Mouse (Mus musculus): Measurements from ENCODE around the gene Wnk2.

Gene Wnk2

DNA sequence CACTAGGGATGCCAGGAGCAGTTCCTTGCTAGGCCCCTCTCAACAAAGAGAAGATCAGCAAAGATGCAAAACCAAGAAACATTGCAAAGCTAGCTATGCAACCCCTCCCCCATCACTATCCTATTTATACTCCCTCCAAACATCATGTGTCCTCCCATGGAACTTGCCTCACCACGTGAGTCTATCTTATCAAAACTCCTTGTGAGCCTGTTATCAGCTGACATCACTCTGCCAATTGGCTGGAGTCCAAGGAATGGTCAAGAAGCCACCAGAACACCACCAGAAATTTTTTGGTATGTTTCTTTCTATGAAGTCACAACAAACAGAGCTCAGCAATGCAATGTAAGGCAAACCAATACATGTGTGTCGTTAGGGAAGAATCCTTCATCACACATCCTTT, 116.8 kb downstream of the Wnk2 start:
- DNase-seq = no peak

DNA sequence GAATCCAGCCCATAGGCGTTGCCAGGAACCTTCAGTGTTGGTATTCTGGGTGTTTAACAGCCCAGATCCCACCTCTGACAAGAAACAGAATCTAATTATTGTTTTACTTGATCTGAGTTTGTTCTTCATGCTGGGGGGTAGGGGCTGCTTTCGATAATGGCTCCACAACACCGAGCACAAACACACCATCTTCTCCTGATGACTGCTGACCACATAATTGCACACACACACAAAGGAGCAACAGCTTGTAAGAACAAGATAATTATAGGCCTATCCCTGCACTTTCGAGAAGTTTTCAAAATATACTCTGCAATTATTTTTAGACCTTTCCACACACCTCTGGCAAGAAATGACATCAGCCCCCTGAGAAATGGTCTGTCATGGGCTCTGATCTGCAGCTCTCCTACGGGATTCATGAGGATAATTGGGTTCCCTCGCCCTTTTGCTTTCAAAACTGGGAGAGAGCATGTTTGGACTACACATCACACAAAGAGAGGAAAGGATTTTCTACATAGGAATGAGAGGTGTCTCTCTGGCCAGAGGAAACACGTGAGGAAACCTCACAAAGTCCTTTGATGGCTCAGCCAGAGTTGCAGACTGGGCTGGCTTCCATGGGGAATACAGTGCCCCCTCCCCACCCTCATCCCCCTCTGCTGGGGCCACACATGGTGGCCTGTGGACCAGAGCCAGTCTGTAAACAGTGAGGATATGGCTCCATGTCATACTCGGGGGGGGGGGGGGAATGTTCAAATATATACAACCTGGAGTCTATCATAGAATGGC, 118.9 kb downstream of the Wnk2 start:
- no peak for DNase-seq

DNA sequence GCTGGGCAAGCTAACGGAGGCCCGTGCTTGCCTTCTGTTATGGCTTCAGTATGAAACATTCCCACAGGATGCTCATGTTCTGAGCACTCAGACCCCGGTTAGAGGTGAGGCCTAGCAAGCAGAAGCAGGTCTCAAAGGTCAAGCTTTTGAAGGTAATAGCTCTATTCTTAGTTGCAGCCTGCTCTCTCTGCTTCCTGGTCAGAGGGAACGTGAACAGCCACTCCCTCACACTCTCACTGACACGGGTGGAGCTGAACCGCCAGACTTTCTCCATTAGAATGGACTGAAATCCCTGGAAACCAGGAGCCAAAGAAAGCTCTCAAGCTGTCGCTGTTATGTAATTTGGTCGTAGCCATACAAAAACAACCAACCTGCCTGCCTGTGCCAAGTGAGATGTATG, 120.8 kb downstream of the Wnk2 start:
- no peak for DNase-seq

DNA sequence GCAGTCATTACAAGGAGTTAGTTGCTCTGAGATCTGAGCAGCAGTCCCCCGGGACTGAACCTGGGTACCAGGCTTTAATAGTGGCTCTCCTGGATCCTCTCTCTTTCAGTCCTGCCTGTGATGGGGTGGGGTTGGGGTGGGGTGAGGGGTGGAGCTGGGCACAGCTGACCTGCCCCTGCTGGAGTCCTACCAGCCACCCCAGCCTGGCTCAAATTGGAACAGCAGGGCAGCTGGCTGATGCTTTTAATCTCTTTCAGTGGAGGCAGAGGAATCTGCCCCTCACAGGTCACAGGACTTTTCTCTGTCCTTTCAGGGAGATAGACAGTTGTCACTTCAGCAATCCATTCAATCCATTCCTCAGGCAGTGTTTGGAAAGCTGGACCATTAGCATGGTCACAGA, 122.3 kb downstream of the Wnk2 start:
- DNase-seq = no peak

DNA sequence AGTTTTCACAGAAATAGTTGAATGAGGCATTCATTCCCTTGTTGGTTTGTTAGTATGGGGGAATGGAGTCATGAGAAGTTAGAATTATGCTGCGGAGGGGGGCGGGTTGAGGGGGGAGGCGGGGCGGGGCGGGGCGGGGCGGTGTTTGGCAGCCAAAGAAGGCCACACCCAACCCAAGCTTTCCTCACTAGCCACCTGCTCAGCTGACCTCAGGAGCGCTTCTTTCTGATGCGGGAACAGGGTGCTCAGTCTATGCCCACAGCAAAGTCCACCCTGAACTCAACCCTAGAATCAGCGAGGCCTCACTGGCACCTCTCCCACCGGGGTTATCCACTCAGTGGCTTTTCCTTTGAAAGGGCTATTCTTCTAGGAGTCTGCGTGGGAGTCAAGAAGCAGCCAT, 123.1 kb downstream of the Wnk2 start:
- DNase-seq = no peak

DNA sequence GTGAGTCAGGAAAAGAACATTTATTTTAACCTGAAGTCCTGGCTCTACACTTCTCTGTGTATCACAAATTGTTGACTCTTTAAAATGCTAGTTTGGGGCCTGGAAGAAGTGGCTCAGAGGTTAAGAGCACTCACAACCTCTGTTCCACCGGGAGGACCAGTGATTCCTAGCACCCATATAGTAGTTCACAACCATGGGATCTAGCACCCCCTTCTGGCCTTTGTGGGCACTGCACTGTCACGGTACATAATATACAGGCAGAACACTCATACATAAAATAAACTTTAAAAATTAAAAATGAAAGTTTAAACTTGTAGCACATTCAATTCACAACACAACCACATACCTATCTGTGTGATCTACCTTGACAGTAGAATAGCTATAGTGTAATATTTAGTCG, 126.1 kb downstream of the Wnk2 start:
- DNase-seq = peak; percentile 78

DNA sequence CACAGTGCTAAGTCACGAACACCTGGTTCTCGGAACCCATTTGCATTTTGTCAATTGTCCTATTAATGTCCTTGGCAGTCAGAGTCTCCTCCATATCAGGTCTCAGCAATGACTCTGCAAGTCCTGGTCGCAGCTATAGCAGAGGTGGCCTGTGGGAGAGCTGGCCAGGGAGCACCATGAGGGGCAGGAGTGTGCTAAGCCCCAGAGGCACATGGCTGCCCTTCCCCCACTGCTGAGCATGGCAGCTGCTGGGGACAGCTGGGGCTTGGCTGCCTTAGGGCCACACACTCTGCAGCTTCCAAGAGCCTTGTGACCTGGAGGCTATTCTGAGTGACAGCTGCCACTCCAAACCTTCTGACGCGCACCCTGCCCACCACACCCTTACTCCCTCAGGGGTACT, 127.7 kb downstream of the Wnk2 start:
- DNase-seq = no peak

DNA sequence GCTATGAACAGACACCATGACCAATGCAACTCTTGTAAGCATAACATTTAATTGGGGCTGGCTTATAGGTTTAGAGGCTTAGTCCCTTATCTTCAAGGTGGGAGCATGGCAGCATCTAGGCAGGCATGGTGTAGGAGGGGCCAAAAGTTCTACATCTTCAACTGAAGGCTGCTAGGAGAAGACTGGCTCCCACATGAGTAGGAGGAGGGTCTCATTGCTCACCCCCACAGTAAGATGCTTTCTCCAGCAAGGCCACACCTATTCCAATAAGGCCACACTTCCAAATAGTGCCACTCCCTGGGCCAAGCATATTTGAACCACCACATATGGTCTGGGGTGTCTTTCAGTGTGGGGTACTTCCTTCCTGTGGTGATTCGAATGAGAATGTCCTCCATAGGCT, 130.4 kb downstream of the Wnk2 start:
- DNase-seq = no peak

DNA sequence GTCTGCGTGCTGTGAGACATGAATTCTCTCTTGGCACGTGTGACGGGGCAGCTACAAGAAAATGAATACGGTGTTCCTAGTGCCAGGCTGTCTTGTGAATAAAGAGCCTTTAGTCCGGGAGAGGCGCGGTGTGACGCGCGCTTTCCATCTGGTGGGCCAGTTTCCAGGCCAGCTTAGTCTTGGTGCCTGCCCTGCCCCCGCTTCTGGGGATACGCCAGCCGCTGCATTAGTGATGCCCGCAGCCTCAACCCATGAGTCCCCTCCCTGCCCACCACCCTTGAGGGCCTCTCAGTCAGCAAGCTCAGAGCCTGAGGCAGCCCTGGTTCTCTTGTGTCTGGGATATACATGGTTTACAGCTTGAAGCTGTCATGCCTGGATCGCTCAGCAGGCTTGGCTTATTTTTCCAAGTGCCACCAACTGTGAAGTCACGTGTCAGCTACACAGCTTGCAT, 131.5 kb downstream of the Wnk2 start:
- peak; percentile 14 for DNase-seq

DNA sequence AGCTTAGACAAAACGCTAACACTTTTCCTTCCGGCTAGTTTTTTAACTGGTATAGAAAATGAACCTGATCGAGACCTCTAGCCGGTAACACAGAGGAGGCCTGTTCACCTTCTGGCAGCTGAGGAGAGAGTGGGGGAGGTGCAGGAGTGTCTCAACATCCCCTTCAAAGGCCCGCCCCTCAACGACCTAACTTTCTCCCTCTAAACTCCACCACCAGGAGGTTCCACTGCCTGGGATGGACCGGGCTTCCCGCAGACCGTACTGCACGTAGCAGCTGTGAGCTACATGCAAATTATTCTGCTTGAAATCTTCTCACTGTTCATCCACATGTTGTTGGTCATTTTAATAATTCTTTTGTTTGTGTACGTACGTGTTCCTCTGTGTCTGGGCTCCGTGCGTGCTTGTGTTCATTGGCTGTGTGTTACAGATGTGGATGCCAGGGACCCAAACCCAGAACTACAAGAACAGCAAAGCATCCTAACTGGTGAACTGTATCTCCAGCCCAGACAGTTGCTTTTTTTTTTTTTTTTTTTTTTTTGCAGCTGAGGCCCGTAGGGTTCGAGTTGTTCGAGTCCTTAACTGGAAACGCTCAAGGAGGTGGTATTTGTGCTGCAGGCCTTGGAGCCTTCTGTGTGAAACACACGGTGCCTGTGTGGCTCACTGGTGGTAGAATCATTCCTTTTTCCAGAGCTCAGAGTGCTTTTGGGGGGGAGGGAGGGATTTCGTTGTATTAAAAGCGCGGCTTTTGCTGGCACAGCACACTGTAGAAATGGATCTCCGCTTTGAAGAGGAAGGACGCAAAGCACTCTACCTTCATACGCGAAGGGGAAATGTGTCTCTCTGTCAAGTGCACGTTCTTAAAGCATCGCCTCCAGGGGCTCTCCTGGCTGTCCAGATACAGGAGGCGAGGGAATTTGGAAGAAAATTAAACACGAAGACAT, 132.2 kb downstream of the Wnk2 start:
- peak; percentile 68 for DNase-seq

DNA sequence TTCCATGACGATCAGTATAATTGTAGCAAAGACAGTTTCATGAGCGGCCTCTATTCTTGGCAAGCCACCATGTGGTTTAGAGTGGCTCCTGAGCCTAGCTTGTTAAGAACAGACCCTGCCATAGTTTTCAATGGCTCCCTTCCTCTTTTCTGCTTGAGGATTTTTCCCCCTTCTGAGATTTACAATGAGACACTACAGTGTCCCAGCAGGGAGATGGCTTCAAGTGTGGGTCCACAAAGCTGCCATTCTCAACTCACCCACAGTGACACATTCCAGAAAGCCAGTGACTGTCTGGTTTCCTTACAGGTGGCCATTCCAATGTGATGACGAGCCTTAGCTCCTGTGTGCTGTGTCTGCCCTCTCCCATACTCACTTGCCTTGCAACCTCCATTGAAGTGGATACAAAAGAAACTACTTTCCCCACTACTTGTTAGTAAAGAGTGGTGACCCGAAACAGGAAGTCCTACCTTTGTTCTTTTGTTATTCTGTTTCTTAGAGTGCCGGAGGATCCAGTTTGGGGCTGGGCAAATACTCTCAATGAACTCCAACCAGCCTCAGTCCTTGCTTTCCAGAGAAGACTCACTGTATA, 134.5 kb downstream of the Wnk2 start:
- no peak for DNase-seq

DNA sequence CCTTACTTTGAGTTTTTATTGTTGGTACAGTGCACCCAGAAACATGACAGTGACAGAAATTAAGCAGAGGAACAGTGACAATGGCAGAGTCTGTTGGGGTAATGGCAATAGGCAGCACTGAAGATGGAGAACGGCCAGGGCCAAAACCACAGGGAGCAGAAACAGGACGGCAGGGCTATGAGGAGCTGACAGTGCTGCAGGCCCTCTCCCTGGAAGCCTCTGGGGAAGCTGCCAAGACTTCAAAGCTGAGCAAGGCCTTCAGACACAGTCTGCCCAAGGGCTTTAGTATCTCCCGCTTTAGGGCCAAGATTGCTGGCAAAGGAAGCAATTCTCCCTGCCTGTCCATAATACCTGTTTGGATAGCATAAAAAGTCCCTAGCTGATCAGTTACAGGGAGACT, 146.1 kb downstream of the Wnk2 start:
- DNase-seq = no peak

DNA sequence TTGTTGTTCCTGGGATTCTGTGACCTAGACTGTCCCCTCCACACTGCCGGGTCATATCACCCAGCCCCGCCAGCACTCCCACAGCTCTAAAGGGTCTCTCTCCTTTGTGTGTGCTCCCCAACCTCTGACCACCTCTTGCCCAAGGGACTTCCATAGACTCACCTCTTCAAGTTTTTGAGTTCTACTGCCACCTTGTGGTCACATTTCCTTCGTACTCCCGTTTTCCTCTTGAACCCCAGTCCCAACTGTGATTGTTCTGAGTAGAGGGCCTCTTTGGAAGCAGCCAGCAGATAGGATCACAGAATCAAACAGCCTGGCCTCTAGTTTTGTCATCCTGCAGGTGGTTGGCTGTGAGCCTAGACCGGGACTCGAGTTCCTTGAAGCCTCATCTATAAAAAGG, 149.2 kb downstream of the Wnk2 start:
- peak; percentile 69 for DNase-seq

DNA sequence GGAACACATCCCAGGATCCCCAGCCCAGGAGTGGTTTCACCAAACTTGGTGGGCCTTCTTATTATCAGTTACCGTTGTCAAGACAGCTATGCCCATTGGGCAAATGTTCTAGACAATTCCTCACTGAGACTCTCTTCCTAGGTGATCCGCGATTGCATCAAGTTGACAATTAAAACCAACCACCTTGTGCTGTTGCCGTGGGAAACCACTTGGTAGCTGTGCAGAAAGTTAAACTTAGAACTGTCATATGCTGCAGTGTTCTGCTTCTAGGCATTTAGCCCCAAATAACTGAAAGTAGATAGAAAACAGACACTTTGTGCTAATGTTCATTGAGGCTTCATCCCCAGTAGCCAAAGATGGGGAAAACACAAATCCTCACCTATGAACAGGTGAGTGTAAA, 151.1 kb downstream of the Wnk2 start:
- no peak for DNase-seq

DNA sequence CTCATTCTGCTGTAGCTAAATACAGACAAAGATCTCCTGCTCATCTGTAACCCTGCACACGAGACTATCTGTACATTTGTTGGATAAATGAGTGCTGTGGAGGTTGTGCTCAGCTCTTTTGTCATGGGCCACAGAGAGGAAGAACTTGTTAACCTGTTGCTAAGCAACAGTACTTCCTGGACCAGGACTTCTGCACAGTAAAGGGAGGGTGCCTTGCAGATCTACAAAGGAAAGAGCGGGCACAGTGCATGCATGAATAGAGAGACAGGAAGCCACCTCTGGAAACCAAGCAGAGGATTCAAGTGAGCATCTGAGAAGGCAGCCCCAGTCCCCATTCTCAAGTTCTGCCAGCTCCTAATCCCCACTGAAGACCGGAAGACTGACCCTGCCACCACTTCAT, 152.9 kb downstream of the Wnk2 start:
- DNase-seq = peak; percentile 50

DNA sequence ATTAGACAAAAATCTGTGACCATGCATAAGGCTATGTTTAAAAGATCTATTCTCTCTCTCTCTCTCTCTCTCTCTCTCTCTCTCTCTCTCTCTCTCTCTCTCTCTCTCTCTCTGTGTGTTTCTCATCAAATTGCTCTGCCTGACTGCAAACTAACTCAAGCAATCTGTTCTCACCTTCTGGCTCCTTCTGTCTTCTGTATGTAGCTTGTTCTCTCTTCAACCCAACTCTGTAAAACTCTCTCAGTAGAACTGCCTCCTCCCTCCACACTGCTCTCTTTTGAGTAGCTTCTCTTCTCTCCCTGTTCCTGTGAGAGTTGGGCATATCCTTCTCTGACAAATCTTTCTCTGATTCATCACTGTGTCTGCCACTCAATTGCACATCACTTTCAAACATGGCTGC, 154.9 kb downstream of the Wnk2 start:
- no peak for DNase-seq

DNA sequence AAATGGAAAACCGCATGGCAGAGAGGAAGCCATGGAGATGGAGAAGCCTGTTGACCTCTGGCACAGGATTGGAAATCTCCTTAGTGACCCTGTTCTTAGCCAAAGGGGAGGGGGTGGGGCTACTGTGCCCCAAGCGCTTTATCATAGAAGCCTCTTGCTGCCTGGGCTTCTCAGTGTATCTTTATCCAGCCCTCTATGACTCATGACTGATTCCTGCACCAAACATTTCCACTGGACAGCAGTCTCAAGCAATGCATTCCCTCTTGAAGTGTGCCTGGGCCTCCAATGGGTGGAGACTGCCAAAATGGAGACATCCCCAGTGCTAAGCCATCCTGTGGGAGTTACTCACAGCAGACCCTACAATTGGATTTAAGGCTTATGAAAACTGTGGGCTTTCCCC, 157.7 kb downstream of the Wnk2 start:
- DNase-seq = no peak

All from thymus, postnatal 25 days (tissue).